Mouse (Mus musculus) neural tube, embryonic 14.5 days (tissue): Measurements from ENCODE around the gene Myo3b. TPM values are rescaled to one million over a fixed set of nuclear protein-coding genes. Genes with fewer than 3 reads are reported as not detected.

Experiments used
- ATAC-seq: fragments of 200-750 bp; cut with Nextera tagmentation; 2 replicates; pipeline ENCODE4 v1.8.0; 2017; ENCODE audit warnings: low read depth, mild to moderate bottlenecking, moderate TSS enrichment, moderate library complexity
- H3K27ac ChIP-seq: fragments of 300-500 bp; sonication (generic); 2 replicates; pipeline ENCODE4 v1.5.1; 2014; ENCODE audit warnings: low read depth, mild to moderate bottlenecking, control low read depth, low read length, moderate library complexity, mixed read lengths
- H3K27me3 ChIP-seq: fragments of 300-500 bp; sonication (generic); 2 replicates; pipeline ENCODE4 v1.6.1; 2014; ENCODE audit warnings: low read length; ENCODE audit not compliant: control insufficient read depth, insufficient read depth
- H3K36me3 ChIP-seq: fragments of 300-500 bp; sonication (generic); 2 replicates; pipeline ENCODE4 v1.6.1; 2014; ENCODE audit warnings: low read length, mixed read lengths; ENCODE audit not compliant: control insufficient read depth, insufficient read depth
- H3K4me1 ChIP-seq: fragments of 300-500 bp; sonication (generic); 2 replicates; pipeline ENCODE4 v1.6.1; 2014; ENCODE audit warnings: low read length; ENCODE audit not compliant: control insufficient read depth, insufficient read depth
- H3K4me2 ChIP-seq: fragments of 300-500 bp; sonication (generic); 2 replicates; pipeline ENCODE4 v1.6.1; 2014; ENCODE audit warnings: mild to moderate bottlenecking, low read depth, low read length, control low read depth
- H3K4me3 ChIP-seq: fragments of 300-500 bp; sonication (generic); 2 replicates; pipeline ENCODE4 v1.5.1; 2014; ENCODE audit warnings: low read depth, low read length, control low read depth, mixed read lengths
- H3K9ac ChIP-seq: fragments of 300-500 bp; sonication (generic); replicated peaks from 2 replicates; pipeline ENCODE4 v1.6.1; 2014; ENCODE audit warnings: low read depth, mild to moderate bottlenecking, control low read depth, low read length, mixed read lengths
- H3K9me3 ChIP-seq: fragments of 300-500 bp; sonication (generic); 2 replicates; pipeline ENCODE4 v1.6.1; 2016; ENCODE audit warnings: low read length; ENCODE audit not compliant: control insufficient read depth
- WGBS: fragments of 180-500 bp; shearing (Covaris S2); extraction: QIAGEN DNeasy Blood & Tissue Kit; methylation state at CpG from one replicate; pipeline ENCODE4 v1.1.7; 2014; 5-methylcytosine and 5-hydroxymethylcytosine counted together
- polyA plus RNA-seq: library from polyadenylated mRNA; unstranded; fragments of >200 nt; fragmentation: Nextera tagmentation; extraction: Ambion mirVana; gene quantifications from 2 replicates; pipeline ENCODE4 v1.2.1, GENCODE M21; 2014

Gene Myo3b
- polyA plus RNA-seq, 1 experiment from 2014 or later, result 0.21 TPM

DNA sequence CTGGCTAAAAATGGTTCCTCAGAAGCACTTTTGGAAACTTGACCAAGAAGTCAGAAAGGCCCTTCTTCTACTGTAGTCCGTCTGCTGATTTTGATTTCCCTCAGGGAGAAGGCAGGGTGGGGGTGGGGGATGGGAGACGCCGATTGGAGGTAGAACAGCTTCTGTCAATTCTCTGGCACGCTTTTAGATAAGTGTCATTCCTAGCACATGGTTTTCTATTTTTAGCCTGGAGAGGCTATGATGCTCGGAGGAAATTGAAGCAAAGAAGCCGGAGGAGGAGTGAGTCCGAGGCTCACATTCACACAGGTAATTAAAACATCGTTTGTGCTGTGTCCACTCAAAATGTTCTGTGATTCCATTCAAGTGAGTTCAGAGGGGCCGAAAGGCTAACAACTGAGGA lies 276.2 kb downstream of the Myo3b start:
- H3K9ac ChIP-seq, result no peak overlapping the region
- H3K4me3 ChIP-seq, result no peak overlapping the region
- no peaks in the 10 kb centered on the region for H3K36me3 ChIP-seq
- WGBS, result 73% methylated on average over 9 of the region's 9 CpGs
- no peaks in the 10 kb centered on the region for H3K9me3 ChIP-seq
- no peaks in the 10 kb centered on the region for H3K27me3 ChIP-seq
- H3K4me2 ChIP-seq, result no peak overlapping the region
- no peak for ATAC-seq
- no peaks in the 10 kb centered on the region for H3K4me1 ChIP-seq
- no peak overlapping the region for H3K27ac ChIP-seq

- 85% methylated on average over 3 of the region's 3 CpGs for WGBS
- no peaks in the 10 kb centered on the region for H3K36me3 ChIP-seq
- H3K27me3 ChIP-seq, result no peaks in the 10 kb centered on the region
These were observed 276.8 kb downstream of the Myo3b start for GRCm38 (mm10) chr2:70315734-70316133.

DNA sequence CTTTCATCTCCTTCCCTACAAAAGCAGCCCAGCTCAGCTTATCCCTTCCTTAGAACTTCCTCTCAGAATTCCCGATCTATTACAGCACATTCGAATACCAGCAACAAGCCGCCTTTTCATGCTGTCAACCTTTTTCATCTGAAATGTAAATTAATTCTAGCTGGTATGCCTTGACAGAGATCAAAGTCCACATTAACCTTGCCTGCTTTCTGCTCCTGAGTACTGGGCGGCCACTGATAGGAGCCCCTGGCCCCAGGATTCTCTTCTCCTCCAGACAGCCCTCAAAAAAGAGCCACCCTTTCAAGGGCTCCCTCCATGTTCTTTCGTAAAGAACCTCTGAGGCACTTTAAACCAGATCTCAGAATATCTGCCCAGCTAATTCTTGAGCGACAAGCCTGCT lies 278.9 kb downstream of the Myo3b start:
- H3K9ac ChIP-seq, result no peak overlapping the region
- no peak overlapping the region for H3K27ac ChIP-seq
- H3K4me1 ChIP-seq, result no peaks in the 10 kb centered on the region
- H3K4me2 ChIP-seq, result no peak overlapping the region
- 29% methylated on average over 6 of the region's 6 CpGs for WGBS
- no peak overlapping the region for H3K4me3 ChIP-seq
- H3K9me3 ChIP-seq, result no peaks in the 10 kb centered on the region
- no peak for ATAC-seq
- H3K27me3 ChIP-seq, result no peaks in the 10 kb centered on the region
- H3K36me3 ChIP-seq, result no peaks in the 10 kb centered on the region

More at GRCm38 (mm10) chr2:70315734-70316133, 276.8 kb downstream of the Myo3b start:
- H3K9me3 ChIP-seq, result no peaks in the 10 kb centered on the region
- no peak for ATAC-seq
- no peaks in the 10 kb centered on the region for H3K4me1 ChIP-seq
- H3K27ac ChIP-seq, result no peak overlapping the region
- no peak overlapping the region for H3K9ac ChIP-seq
- H3K4me2 ChIP-seq, result no peak overlapping the region
- H3K4me3 ChIP-seq, result no peak overlapping the region

DNA sequence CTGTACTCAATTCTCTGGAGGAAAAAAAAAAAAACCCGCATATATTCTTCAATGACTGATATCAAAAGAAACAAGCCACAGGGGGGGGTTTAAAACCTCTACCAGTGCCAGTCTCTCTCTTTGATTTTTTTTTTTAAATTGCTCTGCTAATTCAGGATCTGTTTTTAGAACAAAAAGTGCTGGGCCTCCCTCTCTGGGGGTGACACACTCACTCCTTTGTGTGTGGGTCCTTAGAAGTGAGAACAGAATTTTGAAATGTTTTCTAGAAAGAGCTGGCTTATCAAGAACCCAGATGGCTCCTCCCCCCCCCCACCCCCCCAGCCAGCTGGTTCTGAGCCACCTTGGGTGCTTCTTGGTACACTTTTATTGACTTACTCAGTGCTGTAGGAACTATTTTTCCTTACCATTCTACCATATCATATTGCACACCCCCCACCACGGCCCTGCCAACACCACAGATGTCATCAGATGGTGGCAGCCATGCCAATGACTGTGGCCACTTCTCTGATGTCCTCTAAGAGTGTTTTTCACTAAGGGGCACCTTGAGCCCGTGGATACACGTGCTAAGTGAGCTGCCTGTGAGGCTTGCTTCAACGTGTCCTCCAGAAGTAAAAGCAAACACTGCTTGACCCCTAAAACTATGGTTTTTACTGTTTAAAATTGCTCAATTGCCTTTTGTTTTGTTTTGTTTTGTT lies 280.1 kb downstream of the Myo3b start:
- no peak overlapping the region for H3K4me2 ChIP-seq
- H3K9ac ChIP-seq, result no peak overlapping the region
- ATAC-seq, result no peak
- H3K4me3 ChIP-seq, result no peak overlapping the region
- H3K27me3 ChIP-seq, result no peaks in the 10 kb centered on the region
- no peaks in the 10 kb centered on the region for H3K9me3 ChIP-seq
- H3K27ac ChIP-seq, result no peak overlapping the region
- 60% methylated on average over 5 of the region's 5 CpGs for WGBS
- no peaks in the 10 kb centered on the region for H3K36me3 ChIP-seq
- no peaks in the 10 kb centered on the region for H3K4me1 ChIP-seq

- ATAC-seq, result no peak
- H3K27me3 ChIP-seq, result no peaks in the 10 kb centered on the region
- no peaks in the 10 kb centered on the region for H3K9me3 ChIP-seq
- WGBS, result 79% methylated on average over 9 of the region's 9 CpGs
- H3K4me3 ChIP-seq, result no peak overlapping the region
- no peaks in the 10 kb centered on the region for H3K36me3 ChIP-seq
- no peak overlapping the region for H3K4me2 ChIP-seq
- no peak overlapping the region for H3K27ac ChIP-seq
- H3K9ac ChIP-seq, result no peak overlapping the region
- no peaks in the 10 kb centered on the region for H3K4me1 ChIP-seq
These were observed 283.8 kb downstream of the Myo3b start for GRCm38 (mm10) chr2:70322767-70323166.

DNA sequence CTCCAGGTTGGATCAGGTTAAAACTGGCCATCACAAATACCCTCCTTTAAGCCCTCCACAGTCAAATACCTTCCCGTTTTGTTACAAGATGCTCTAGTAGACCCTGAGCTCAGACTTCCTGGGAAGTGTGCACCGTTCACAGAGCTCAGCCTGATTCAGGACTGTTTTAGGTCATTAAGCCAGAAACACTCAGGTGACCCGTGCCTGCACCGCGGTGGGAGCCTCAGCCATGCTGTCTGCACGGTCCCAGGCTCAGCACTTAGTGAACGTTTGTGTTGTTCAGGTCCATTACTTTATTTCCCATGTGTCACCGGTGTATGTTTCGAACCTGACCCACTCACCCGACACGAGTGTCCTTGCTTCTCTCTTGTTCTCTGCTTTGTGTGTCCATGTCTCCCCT lies 288.7 kb downstream of the Myo3b start:
- H3K36me3 ChIP-seq, result no peaks in the 10 kb centered on the region
- no peak overlapping the region for H3K9ac ChIP-seq
- no peak overlapping the region for H3K4me3 ChIP-seq
- no peak for ATAC-seq
- H3K27me3 ChIP-seq, result no peaks in the 10 kb centered on the region
- whole genome bisulfite sequencing, result 78% methylated on average over 11 of the region's 11 CpGs
- H3K9me3 ChIP-seq, result no peaks in the 10 kb centered on the region
- no peaks in the 10 kb centered on the region for H3K4me1 ChIP-seq
- no peak overlapping the region for H3K27ac ChIP-seq
- H3K4me2 ChIP-seq, result no peak overlapping the region

- H3K4me3 ChIP-seq, result no peak overlapping the region
- no peak for ATAC-seq
- H3K36me3 ChIP-seq, result no peaks in the 10 kb centered on the region
- no peak overlapping the region for H3K4me2 ChIP-seq
- 93% methylated on average over 6 of the region's 6 CpGs for WGBS
- no peaks in the 10 kb centered on the region for H3K4me1 ChIP-seq
- no peak overlapping the region for H3K9ac ChIP-seq
- H3K27ac ChIP-seq, result no peak overlapping the region
- H3K9me3 ChIP-seq, result no peaks in the 10 kb centered on the region
- H3K27me3 ChIP-seq, result no peaks in the 10 kb centered on the region
These were observed 294.0 kb downstream of the Myo3b start for GRCm38 (mm10) chr2:70332905-70333304.

DNA sequence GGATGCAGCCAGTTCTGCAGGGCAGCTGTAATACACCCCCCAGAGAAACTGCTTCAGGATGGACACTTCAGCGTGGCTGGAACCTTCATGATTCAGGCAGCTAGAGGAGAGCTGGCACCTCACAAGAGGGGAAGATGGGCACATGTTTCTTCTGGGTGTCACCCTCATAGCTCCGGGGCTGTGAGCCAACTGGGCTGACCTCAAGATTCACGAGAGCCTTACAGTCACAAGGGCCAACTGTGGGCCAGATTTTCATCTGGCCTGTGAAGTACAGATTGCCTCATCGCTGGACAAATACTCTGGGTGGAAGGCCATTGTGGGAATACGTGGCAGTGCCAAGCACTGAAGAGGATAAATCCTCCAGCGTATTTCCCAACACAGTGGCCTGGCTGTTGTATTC lies 294.6 kb downstream of the Myo3b start:
- WGBS, result 86% methylated on average over 6 of the region's 6 CpGs

DNA sequence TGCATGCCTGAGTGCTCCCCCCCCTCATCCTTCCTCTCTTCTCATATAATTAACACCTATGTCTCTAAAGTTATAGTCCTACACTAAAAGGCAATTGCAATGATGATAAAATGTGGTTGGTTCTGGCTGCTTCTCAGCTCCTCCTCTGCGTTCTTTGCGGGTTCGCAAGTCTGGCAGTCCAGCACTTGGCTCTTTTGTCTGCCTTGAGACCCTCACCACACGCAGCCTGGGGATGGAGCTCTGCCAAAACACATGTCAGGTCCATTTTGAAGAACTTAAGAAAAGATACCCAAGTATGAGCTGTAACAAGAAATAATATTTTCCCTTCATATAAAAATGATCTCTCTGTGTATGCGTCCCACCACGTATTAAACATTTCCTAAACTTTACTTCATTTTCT lies 297.6 kb downstream of the Myo3b start:
- Histone ChIP-seq H3K4me3 (no peak overlapping the region), H3K4me2 (no peak overlapping the region), H3K4me1 (no peaks in the 10 kb centered on the region), H3K9ac (no peak overlapping the region), H3K27ac (no peak overlapping the region), H3K9me3 (no peaks in the 10 kb centered on the region), H3K36me3 (no peaks in the 10 kb centered on the region), H3K27me3 (no peaks in the 10 kb centered on the region)
- WGBS, result 69% methylated on average over 6 of the region's 6 CpGs
- no peak for ATAC-seq

More for the DNA sequence above, 294.6 kb downstream of the Myo3b start:
- no peak overlapping the region for H3K9ac ChIP-seq
- no peaks in the 10 kb centered on the region for H3K36me3 ChIP-seq
- no peak overlapping the region for H3K4me2 ChIP-seq
- ATAC-seq, result no peak
- no peak overlapping the region for H3K27ac ChIP-seq
- no peaks in the 10 kb centered on the region for H3K27me3 ChIP-seq
- no peaks in the 10 kb centered on the region for H3K4me1 ChIP-seq
- no peaks in the 10 kb centered on the region for H3K9me3 ChIP-seq
- no peak overlapping the region for H3K4me3 ChIP-seq
